Mouse (Mus musculus) lung, embryonic 15.5 days (tissue): ENCODE results near the gene Bnip2. TPM values are rescaled to one million over a fixed set of nuclear protein-coding genes. Genes with fewer than 3 reads are reported as not detected.

Experiments used
- ATAC-seq: fragments of 200-750 bp; cut with Nextera tagmentation; 2 replicates; pipeline ENCODE4 v1.8.0; 2017; ENCODE audit warnings: moderate number of reproducible peaks, borderline replicate concordance; ENCODE audit not compliant: low FRiP score, low TSS enrichment; ENCODE audit errors: extremely low read depth
- H3K27ac ChIP-seq: fragments of 300-500 bp; sonication (generic); 2 replicates; pipeline ENCODE4 v1.5.1; 2015; ENCODE audit warnings: moderate library complexity, mild to moderate bottlenecking, inconsistent platforms
- H3K27me3 ChIP-seq: fragments of 300-500 bp; sonication (generic); 2 replicates; pipeline ENCODE4 v1.6.1; 2015; ENCODE audit warnings: inconsistent platforms
- H3K36me3 ChIP-seq: fragments of 300-500 bp; sonication (generic); 2 replicates; pipeline ENCODE4 v1.6.1; 2015; ENCODE audit warnings: inconsistent platforms
- H3K4me1 ChIP-seq: fragments of 300-500 bp; sonication (generic); 2 replicates; pipeline ENCODE4 v1.6.1; 2015; ENCODE audit warnings: inconsistent platforms
- H3K4me2 ChIP-seq: fragments of 300-500 bp; sonication (generic); 2 replicates; pipeline ENCODE4 v1.6.1; 2015; ENCODE audit warnings: inconsistent platforms, mild to moderate bottlenecking, moderate library complexity
- H3K4me3 ChIP-seq: fragments of 300-500 bp; sonication (generic); 2 replicates; pipeline ENCODE4 v1.5.1; 2015; ENCODE audit warnings: mild to moderate bottlenecking, inconsistent platforms
- H3K9ac ChIP-seq: fragments of 300-500 bp; sonication (generic); 2 replicates; pipeline ENCODE4 v1.6.1; 2015; ENCODE audit warnings: inconsistent platforms
- H3K9me3 ChIP-seq: fragments of 300-500 bp; sonication (generic); 2 replicates; pipeline ENCODE4 v1.6.1; 2016; ENCODE audit warnings: inconsistent platforms
- WGBS: fragments of 180-500 bp; shearing (Covaris S2); methylation state at CpG from one replicate; pipeline ENCODE4 v1.1.7; 2015; 5-methylcytosine and 5-hydroxymethylcytosine counted together
- polyA plus RNA-seq: library from polyadenylated mRNA; unstranded; fragments of >200 nt; fragmentation: Nextera tagmentation; extraction: Ambion mirVana; gene quantifications from 2 replicates; pipeline ENCODE4 v1.2.1, GENCODE M21; 2015

Gene Bnip2
- polyA plus RNA-seq, 1 experiment from 2014 or later = 121 TPM

- H3K4me3 ChIP-seq = peak overlapping the region; percentile 88
- peaks cover 35% of the 10 kb centered on the region for H3K4me1 ChIP-seq
- H3K36me3 ChIP-seq = peaks cover 9% of the 10 kb centered on the region; the same call in 1 of the 2 replicates
- no peak for ATAC-seq
- peak overlapping the region; percentile 97 for H3K9ac ChIP-seq
- no peak overlapping the region for H3K27ac ChIP-seq
- H3K4me2 ChIP-seq = peak overlapping the region; percentile 57
- no peaks in the 10 kb centered on the region for H3K9me3 ChIP-seq
- 10% methylated on average over 5 of the region's 5 CpGs for WGBS
- no peaks in the 10 kb centered on the region for H3K27me3 ChIP-seq
These were observed 1.1 kb downstream of the Bnip2 start for GRCm38 (mm10) chr9:69990346-69990745.

GRCm38 (mm10) chr9:69992841-69993277, 3.6 kb downstream of the Bnip2 start:
- no peaks in the 10 kb centered on the region for H3K9me3 ChIP-seq
- H3K9ac ChIP-seq = no peak overlapping the region
- 56% methylated on average over 5 of the region's 5 CpGs for WGBS
- H3K4me1 ChIP-seq = peaks cover 35% of the 10 kb centered on the region
- peak overlapping the region; percentile 44; the same call in 1 of the 2 replicates for H3K27ac ChIP-seq
- H3K27me3 ChIP-seq = no peaks in the 10 kb centered on the region
- H3K4me2 ChIP-seq = no peak overlapping the region; the same call in 1 of the 2 replicates
- H3K4me3 ChIP-seq = no peak overlapping the region
- no peak for ATAC-seq
- H3K36me3 ChIP-seq = peaks cover 28% of the 10 kb centered on the region

GRCm38 (mm10) chr9:69993479-69993878, 4.2 kb downstream of the Bnip2 start:
- peaks cover 34% of the 10 kb centered on the region for H3K4me1 ChIP-seq
- 70% methylated on average over 1 of the region's 1 CpGs for WGBS
- no peak for ATAC-seq
- H3K9ac ChIP-seq = no peak overlapping the region
- peaks cover 34% of the 10 kb centered on the region for H3K36me3 ChIP-seq
- no peak overlapping the region for H3K4me3 ChIP-seq
- H3K27ac ChIP-seq = no peak overlapping the region
- no peaks in the 10 kb centered on the region for H3K9me3 ChIP-seq
- no peaks in the 10 kb centered on the region for H3K27me3 ChIP-seq
- H3K4me2 ChIP-seq = no peak overlapping the region

- H3K9me3 ChIP-seq = no peaks in the 10 kb centered on the region
- no peak overlapping the region for H3K27ac ChIP-seq
- no peak overlapping the region for H3K9ac ChIP-seq
- H3K27me3 ChIP-seq = no peaks in the 10 kb centered on the region
- H3K36me3 ChIP-seq = peaks cover 45% of the 10 kb centered on the region
- H3K4me1 ChIP-seq = peaks cover 30% of the 10 kb centered on the region
- ATAC-seq = no peak
- H3K4me3 ChIP-seq = no peak overlapping the region
- 84% methylated on average over 5 of the region's 5 CpGs for WGBS
- H3K4me2 ChIP-seq = no peak overlapping the region
These were observed 5.3 kb downstream of the Bnip2 start for GRCm38 (mm10) chr9:69994547-69994946.

GRCm38 (mm10) chr9:69999318-69999717, 10.1 kb downstream of the Bnip2 start:
- Histone ChIP-seq H3K4me3 (no peak overlapping the region), H3K9me3 (no peaks in the 10 kb centered on the region), H3K36me3 (peaks cover 87% of the 10 kb centered on the region), H3K9ac (no peak overlapping the region), H3K27me3 (no peaks in the 10 kb centered on the region), H3K4me1 (no peaks in the 10 kb centered on the region), H3K27ac (no peak overlapping the region), H3K4me2 (no peak overlapping the region)
- no peak for ATAC-seq
- WGBS = 100% methylated on average over 1 of the region's 1 CpGs

GRCm38 (mm10) chr9:70003516-70003915, 14.2 kb downstream of the Bnip2 start:
- H3K9me3 ChIP-seq = no peaks in the 10 kb centered on the region
- H3K4me1 ChIP-seq = no peaks in the 10 kb centered on the region
- no peak for ATAC-seq
- no peak overlapping the region for H3K9ac ChIP-seq
- peaks cover 73% of the 10 kb centered on the region for H3K36me3 ChIP-seq
- 72% methylated on average over 10 of the region's 10 CpGs for WGBS
- no peak overlapping the region for H3K4me3 ChIP-seq
- no peak overlapping the region for H3K27ac ChIP-seq
- no peaks in the 10 kb centered on the region for H3K27me3 ChIP-seq
- no peak overlapping the region for H3K4me2 ChIP-seq

GRCm38 (mm10) chr9:70006984-70007383, 17.7 kb downstream of the Bnip2 start:
- Histone ChIP-seq H3K27me3 (no peaks in the 10 kb centered on the region), H3K27ac (no peak overlapping the region), H3K4me2 (no peak overlapping the region), H3K9ac (no peak overlapping the region), H3K9me3 (no peaks in the 10 kb centered on the region), H3K36me3 (peaks cover 59% of the 10 kb centered on the region), H3K4me3 (no peak overlapping the region), H3K4me1 (peaks cover 3% of the 10 kb centered on the region; the same call in 1 of the 2 replicates)
- 77% methylated on average over 5 of the region's 5 CpGs for WGBS
- no peak for ATAC-seq

- no peak overlapping the region for H3K9ac ChIP-seq
- no peak overlapping the region for H3K4me2 ChIP-seq
- no peak for ATAC-seq
- peaks cover 53% of the 10 kb centered on the region for H3K36me3 ChIP-seq
- no peak overlapping the region for H3K4me3 ChIP-seq
- H3K27ac ChIP-seq = no peak overlapping the region
- peaks cover 5% of the 10 kb centered on the region; the same call in 1 of the 2 replicates for H3K4me1 ChIP-seq
- no peaks in the 10 kb centered on the region for H3K27me3 ChIP-seq
- WGBS = 85% methylated on average over 14 of the region's 14 CpGs
- no peaks in the 10 kb centered on the region for H3K9me3 ChIP-seq
These were observed 18.4 kb downstream of the Bnip2 start for GRCm38 (mm10) chr9:70007506-70008248.

- H3K27ac ChIP-seq = no peak overlapping the region
- H3K4me2 ChIP-seq = no peak overlapping the region
- H3K9me3 ChIP-seq = no peaks in the 10 kb centered on the region
- no peak for ATAC-seq
- no peak overlapping the region for H3K9ac ChIP-seq
- 70% methylated on average over 8 of the region's 8 CpGs for WGBS
- peaks cover 17% of the 10 kb centered on the region for H3K4me1 ChIP-seq
- no peaks in the 10 kb centered on the region for H3K27me3 ChIP-seq
- H3K4me3 ChIP-seq = no peak overlapping the region
- H3K36me3 ChIP-seq = peaks cover 36% of the 10 kb centered on the region
These were observed 20.6 kb downstream of the Bnip2 start for GRCm38 (mm10) chr9:70009754-70010304.

- WGBS = 89% methylated on average over 5 of the region's 5 CpGs
- H3K4me2 ChIP-seq = no peak overlapping the region
- no peaks in the 10 kb centered on the region for H3K27me3 ChIP-seq
- H3K9ac ChIP-seq = no peak overlapping the region
- H3K27ac ChIP-seq = no peak overlapping the region
- no peak for ATAC-seq
- H3K36me3 ChIP-seq = peaks cover 33% of the 10 kb centered on the region
- peaks cover 17% of the 10 kb centered on the region for H3K4me1 ChIP-seq
- no peaks in the 10 kb centered on the region for H3K9me3 ChIP-seq
- no peak overlapping the region for H3K4me3 ChIP-seq
These were observed 21.7 kb downstream of the Bnip2 start for GRCm38 (mm10) chr9:70010781-70011473.

- 57% methylated on average over 14 of the region's 14 CpGs for WGBS
- Histone ChIP-seq H3K4me2 (peak overlapping the region; percentile 53), H3K27me3 (no peaks in the 10 kb centered on the region), H3K4me3 (peak overlapping the region; percentile 86), H3K27ac (peak overlapping the region; percentile 53), H3K9ac (peak overlapping the region; percentile 35), H3K36me3 (peaks cover 33% of the 10 kb centered on the region), H3K4me1 (peaks cover 17% of the 10 kb centered on the region), H3K9me3 (no peaks in the 10 kb centered on the region)
- peak; percentile 25; the same call in 1 of the 2 replicates for ATAC-seq
These were observed 22.5 kb downstream of the Bnip2 start for GRCm38 (mm10) chr9:70011537-70012407.
